Mouse (Mus musculus): Measurements from ENCODE around the gene Fkbp5. TPM values are rescaled to one million over a fixed set of nuclear protein-coding genes. Genes with fewer than 3 reads are reported as not detected.

Gene Fkbp5
- total and polyA plus RNA-seq, 3 experiments: 14.4 to 31.4 (median 22.6) TPM

- H3K79me2 ChIP-seq (replicated peaks; ENCODE audit: control insufficient read depth, extremely low read depth, insufficient read depth, poor library complexity, severe bottlenecking): no peaks in the 10 kb centered on the region
- H3K4me2 ChIP-seq (ENCODE audit: insufficient read depth, low read depth, poor library complexity, severe bottlenecking): no peak overlapping the region
- DNase-seq (ENCODE audit: extremely low read depth): no peak
- H3K36me3 ChIP-seq (replicated peaks in 1 of 2; ENCODE audit: control insufficient read depth in 1 of 2, insufficient read depth in 1 of 2, low read length in 1 of 2): no peaks in the 10 kb centered on the region
- no peak overlapping the region for H3K4me3 ChIP-seq (replicated peaks in 1 of 3; ENCODE audit: low read depth in 2 of 3, low read length in 2 of 3, poor library complexity in 1 of 3)
- TF ChIP-seq BHLHE40 (IDR thresholded peaks at IDR 0.05; ENCODE audit: low read depth, low read length): no peak
- no peak for TF ChIP-seq MAFK (IDR thresholded peaks at IDR 0.05; ENCODE audit: insufficient replicate concordance, low read length)
- no peak for TF ChIP-seq MAX (IDR thresholded peaks at IDR 0.05; ENCODE audit: low read length)
- TF ChIP-seq E2F4 (IDR thresholded peaks at IDR 0.05; ENCODE audit: insufficient replicate concordance, low read depth, low read length): no peak
- no peak for TF ChIP-seq JUN (IDR thresholded peaks at IDR 0.05; ENCODE audit: insufficient read depth, low read depth, low read length)
- TF ChIP-seq NELFE (IDR thresholded peaks at IDR 0.05; ENCODE audit: low read depth, low read length): no peak
- TF ChIP-seq CHD1 (IDR thresholded peaks at IDR 0.05; ENCODE audit: low read depth, low read length): no peak
- no peak for TF ChIP-seq ZNF384 (IDR thresholded peaks at IDR 0.05; ENCODE audit: low read depth, low read length)
- TF ChIP-seq MYC (IDR thresholded peaks at IDR 0.05; ENCODE audit: low read depth, low read length): no peak
- TF ChIP-seq PAX5 (IDR thresholded peaks at IDR 0.05; ENCODE audit: low read length): no peak
- no peak for TF ChIP-seq CHD2 (IDR thresholded peaks at IDR 0.05; ENCODE audit: low read length)
- TF ChIP-seq NRF1 (IDR thresholded peaks at IDR 0.05; ENCODE audit: low read depth, low read length): no peak
- TF ChIP-seq EP300 (IDR thresholded peaks at IDR 0.05; ENCODE audit: low read length): no peak
- TF ChIP-seq ELF1 (IDR thresholded peaks at IDR 0.05; ENCODE audit: low read depth, low read length): no peak
- no peak for TF ChIP-seq USF2 (conservative IDR thresholded peaks at IDR 0.05; ENCODE audit: low read depth, low read length)
- TF ChIP-seq HCFC1 (IDR thresholded peaks at IDR 0.05; ENCODE audit: low read depth, low read length): no peak
- no peak for TF ChIP-seq RCOR1 (conservative IDR thresholded peaks at IDR 0.05; ENCODE audit: low read depth, low read length)
- TF ChIP-seq TCF12 (IDR thresholded peaks at IDR 0.05; ENCODE audit: low read depth, low read length): no peak
- dilution Hi-C loops (cut with MboI; ENCODE audit: extremely low pct_ligation_motif_present, extremely low pct_unique_long_range_greater_than_20kb, low sequenced_read_pairs): no loop called here
- H3K9ac ChIP-seq (ENCODE audit: insufficient read depth, low read depth): no peak overlapping the region
- in situ Hi-C loops (cut with MboI; ENCODE audit: low pct_ligation_motif_present, low pct_unique_long_range_greater_than_20kb, low sequenced_read_pairs): loop anchor here (25.0 kb wide), 1 partner anchor 302 kb away; the partner anchor contains the start of gene Def6
- peaks cover 3% of the 10 kb centered on the region for H3K9me3 ChIP-seq (replicated peaks; ENCODE audit: low read length)
- H3K27me3 ChIP-seq (replicated peaks): peaks cover 5% of the 10 kb centered on the region
- peaks cover 21 to 82% of the 10 kb centered on the region in 2 experiments for H3K4me1 ChIP-seq (ENCODE audit: control insufficient read depth in 1 of 2, insufficient read depth in 2 of 2)
- H3K27ac ChIP-seq (ENCODE audit: insufficient read depth, low read depth): no peak overlapping the region
Measured at GRCm38 (mm10) chr17:28513844-28514243, 3.5 kb downstream of the Fkbp5 start.

- Histone ChIP-seq H3K4me2 (ENCODE audit: insufficient read depth, low read depth, poor library complexity, severe bottlenecking) (no peak overlapping the region), H3K4me1 (ENCODE audit: control insufficient read depth in 1 of 2, insufficient read depth in 2 of 2) (peaks cover 20 to 76% of the 10 kb centered on the region in 2 experiments), H3K27me3 (replicated peaks) (peaks cover 5% of the 10 kb centered on the region), H3K36me3 (replicated peaks in 1 of 2; ENCODE audit: control insufficient read depth in 1 of 2, insufficient read depth in 1 of 2, low read length in 1 of 2) (no peaks in the 10 kb centered on the region), H3K9ac (ENCODE audit: insufficient read depth, low read depth) (no peak overlapping the region), H3K9me3 (replicated peaks; ENCODE audit: low read length) (peaks cover 3% of the 10 kb centered on the region), H3K27ac (ENCODE audit: insufficient read depth, low read depth) (no peak overlapping the region), H3K79me2 (replicated peaks; ENCODE audit: control insufficient read depth, extremely low read depth, insufficient read depth, poor library complexity, severe bottlenecking) (no peaks in the 10 kb centered on the region), H3K4me3 (replicated peaks in 1 of 3; ENCODE audit: low read depth in 2 of 3, low read length in 2 of 3, poor library complexity in 1 of 3) (no peak overlapping the region)
- DNase-seq (ENCODE audit: extremely low read depth): no peak
- peak; percentile 57 for TF ChIP-seq ZKSCAN1 (IDR thresholded peaks at IDR 0.05; ENCODE audit: borderline replicate concordance, low read depth, low read length)
- TF ChIP-seq JUN (IDR thresholded peaks at IDR 0.05; ENCODE audit: insufficient read depth, low read depth, low read length): no peak
- dilution Hi-C loops (cut with MboI; ENCODE audit: extremely low pct_ligation_motif_present, extremely low pct_unique_long_range_greater_than_20kb, low sequenced_read_pairs): no loop called here
- in situ Hi-C loops (cut with MboI; ENCODE audit: low pct_ligation_motif_present, low pct_unique_long_range_greater_than_20kb, low sequenced_read_pairs): loop anchor here (25.0 kb wide), 1 partner anchor 301 kb away; the partner anchor contains the start of gene Def6
Measured at GRCm38 (mm10) chr17:28513337-28513736, 4.0 kb downstream of the Fkbp5 start.
